Mouse (Mus musculus): ENCODE results near the gene Btnl1.

GRCm38 (mm10) chr17:34420014-34420413, 43.1 kb downstream of the Btnl1 start:
- TF ChIP-seq POLR2A (IDR thresholded peaks at IDR 0.05; ENCODE audit: low read depth, low read length) (no peak), CTCF (IDR thresholded peaks at IDR 0.05; ENCODE audit: borderline replicate concordance, insufficient read depth, low read length) (no peak)

All from embryonic fibroblast, embryonic 13.5 days (primary cell).